Mouse (Mus musculus) layer of hippocampus, adult 9-10 months (tissue): ENCODE measurements at regions not wholly inside any gene's neighbourhood (a gene's known extent, or its start where the extent isn't known, plus 50 kb on each side); places are given as distances from the start of the nearest gene placed in this dataset.

Experiments used
- DNase-seq: peaks from one replicate; pipeline ENCODE4 v3.0.0; 2022; ENCODE audit warnings: low spot score

- DNase-seq, result no peak
Observed at GRCm38 (mm10) chr3:134105567-134105966, 130.7 kb upstream of the Cxxc4 start.

- DNase-seq, result no peak
Observed at GRCm38 (mm10) chr3:134114501-134114900, 121.8 kb upstream of the Cxxc4 start.

- DNase-seq, result no peak
Observed at GRCm38 (mm10) chr3:134115007-134115406, 121.3 kb upstream of the Cxxc4 start.

- no peak for DNase-seq
Observed at GRCm38 (mm10) chr3:134118898-134119297, 117.4 kb upstream of the Cxxc4 start.

- DNase-seq, result no peak
Observed at GRCm38 (mm10) chr3:134124982-134125381, 111.3 kb upstream of the Cxxc4 start.

- no peak for DNase-seq
Observed at GRCm38 (mm10) chr3:134130412-134130811, 105.9 kb upstream of the Cxxc4 start.

- DNase-seq, result no peak
Observed at GRCm38 (mm10) chr3:134145251-134145650, 91.0 kb upstream of the Cxxc4 start.

GRCm38 (mm10) chr3:134145935-134146334 lies 90.3 kb upstream of the Cxxc4 start:
- no peak for DNase-seq

GRCm38 (mm10) chr3:134146373-134147224 lies 89.7 kb upstream of the Cxxc4 start:
- DNase-seq, result no peak

- DNase-seq, result no peak
Observed at GRCm38 (mm10) chr3:134162288-134162687, 74.0 kb upstream of the Cxxc4 start.

- DNase-seq, result no peak
Observed at GRCm38 (mm10) chr3:134169922-134170321, 66.4 kb upstream of the Cxxc4 start.

GRCm38 (mm10) chr3:134172357-134172756 lies 63.9 kb upstream of the Cxxc4 start:
- DNase-seq, result no peak

- DNase-seq, result no peak
Observed at GRCm38 (mm10) chr3:134178491-134179054, 57.7 kb upstream of the Cxxc4 start.

GRCm38 (mm10) chr3:134184042-134184441 lies 52.2 kb upstream of the Cxxc4 start:
- no peak for DNase-seq
